Mouse (Mus musculus) CH12.LX (cell line): ENCODE data around the gene Apba1. TPM values are rescaled to one million over a fixed set of nuclear protein-coding genes. Genes with fewer than 3 reads are reported as not detected.

Source experiments
- DNase-seq: peaks from one replicate; pipeline ENCODE4 v3.0.0-alpha.2; 2013; ENCODE audit errors: extremely low read depth
- H3K27ac ChIP-seq: 2 replicates; pipeline ENCODE4 v1.5.1; 2012; ENCODE audit warnings: low read depth, mild to moderate bottlenecking, control low read depth, moderate library complexity; ENCODE audit not compliant: insufficient read depth
- H3K27me3 ChIP-seq: replicated peaks from 2 replicates; pipeline ENCODE3; 2012; ENCODE audit warnings: inconsistent platforms
- H3K36me3 ChIP-seq, 2 experiments: replicated peaks in 1 of 2; 2 replicates each; pipeline versions ENCODE3 to v1.6.1; 2012; ENCODE audit warnings: inconsistent platforms in 1 of 2, low read length in 1 of 2, mild to moderate bottlenecking in 1 of 2, mixed read lengths in 1 of 2, moderate library complexity in 1 of 2; ENCODE audit not compliant: control insufficient read depth in 1 of 2, insufficient read depth in 1 of 2
- H3K4me1 ChIP-seq, 2 experiments: 2 replicates each; pipeline ENCODE4 v1.6.1; 2012; ENCODE audit warnings: inconsistent platforms in 1 of 2, moderate library complexity in 1 of 2; ENCODE audit not compliant: insufficient read depth in 2 of 2, control insufficient read depth in 1 of 2
- H3K4me2 ChIP-seq: 2 replicates; pipeline ENCODE4 v1.6.1; 2012; ENCODE audit warnings: low read depth, mild to moderate bottlenecking, control low read depth; ENCODE audit not compliant: poor library complexity, insufficient read depth, severe bottlenecking
- H3K4me3 ChIP-seq, 3 experiments: fragments of 150-350 bp in 1 of 3; sonication (generic) in 1 of 3; replicated peaks in 1 of 3; 2 replicates each; pipeline versions ENCODE3 to v1.5.1; 2011 to 2012; ENCODE audit warnings: low read depth in 2 of 3, low read length in 2 of 3, mild to moderate bottlenecking in 2 of 3, moderate library complexity in 2 of 3, control low read depth in 1 of 3, improper control_type of control experiment in 1 of 3, inconsistent platforms in 1 of 3, mixed read lengths in 1 of 3; ENCODE audit not compliant: poor library complexity in 1 of 3
- H3K79me2 ChIP-seq: replicated peaks from 2 replicates; pipeline ENCODE4 v1.6.1; 2012; ENCODE audit warnings: mild to moderate bottlenecking, moderate library complexity; ENCODE audit not compliant: control insufficient read depth, poor library complexity, insufficient read depth, severe bottlenecking; ENCODE audit errors: extremely low read depth
- H3K9ac ChIP-seq: 2 replicates; pipeline ENCODE4 v1.6.1; 2012; ENCODE audit warnings: low read depth, mild to moderate bottlenecking, control low read depth, moderate library complexity; ENCODE audit not compliant: insufficient read depth
- H3K9me3 ChIP-seq: replicated peaks from 2 replicates; pipeline ENCODE3; 2012; ENCODE audit warnings: low read length, inconsistent platforms, mixed read lengths
- BHLHE40 ChIP-seq: IDR thresholded peaks from 2 replicates; pipeline ENCODE4 v1.6.1; 2011; ENCODE audit warnings: mild to moderate bottlenecking, low read depth, low read length, improper control_type of control experiment
- CHD1 ChIP-seq: IDR thresholded peaks from 2 replicates; pipeline ENCODE4 v1.6.1; 2012; ENCODE audit warnings: low read depth, low read length, improper control_type of control experiment, inconsistent platforms
- CHD2 ChIP-seq: IDR thresholded peaks from 2 replicates; pipeline ENCODE4 v1.6.1; 2011; ENCODE audit warnings: low read length, improper control_type of control experiment
- CTCF ChIP-seq, 2 experiments: IDR thresholded peaks in 1 of 2; conservative IDR thresholded peaks in 1 of 2; 2 replicates each; pipeline ENCODE4 v1.5.1; 2011 to 2012; ENCODE audit warnings: low read depth in 2 of 2, low read length in 2 of 2, improper control_type of control experiment in 1 of 2, inconsistent platforms in 1 of 2, mild to moderate bottlenecking in 1 of 2, moderate library complexity in 1 of 2
- E2F4 ChIP-seq: IDR thresholded peaks from 2 replicates; pipeline ENCODE4 v1.6.1; 2011; ENCODE audit warnings: low read depth, low read length, improper control_type of control experiment; ENCODE audit not compliant: insufficient replicate concordance
- ETS1 ChIP-seq: conservative IDR thresholded peaks from 2 replicates; pipeline ENCODE4 v1.6.1; 2012; ENCODE audit warnings: low read depth, mild to moderate bottlenecking, inconsistent platforms, low read length, improper control_type of control experiment, moderate library complexity
- HCFC1 ChIP-seq: IDR thresholded peaks from 2 replicates; pipeline ENCODE4 v1.6.1; 2012; ENCODE audit warnings: low read depth, mild to moderate bottlenecking, inconsistent platforms, low read length, improper control_type of control experiment
- JUN ChIP-seq: IDR thresholded peaks from 2 replicates; pipeline ENCODE4 v1.6.1; 2011; ENCODE audit warnings: low read depth, mild to moderate bottlenecking, low read length, improper control_type of control experiment, moderate library complexity; ENCODE audit not compliant: insufficient read depth
- JUND ChIP-seq: conservative IDR thresholded peaks from 2 replicates; pipeline ENCODE4 v1.6.1; 2011; ENCODE audit warnings: low read depth, low read length, improper control_type of control experiment
- MAFK ChIP-seq: IDR thresholded peaks from 2 replicates; pipeline ENCODE4 v1.6.1; 2011; ENCODE audit warnings: low read length, improper control_type of control experiment; ENCODE audit not compliant: insufficient replicate concordance
- MAX ChIP-seq: IDR thresholded peaks from 2 replicates; pipeline ENCODE4 v1.6.1; 2011; ENCODE audit warnings: low read length, improper control_type of control experiment
- MAZ ChIP-seq: IDR thresholded peaks from 2 replicates; pipeline ENCODE4 v1.6.1; 2012; ENCODE audit warnings: low read depth, mild to moderate bottlenecking, inconsistent platforms, low read length, improper control_type of control experiment, moderate library complexity
- MEF2A ChIP-seq: IDR thresholded peaks from 2 replicates; pipeline ENCODE4 v1.6.1; 2014; ENCODE audit warnings: low read depth, mild to moderate bottlenecking, inconsistent platforms, low read length, improper control_type of control experiment, borderline replicate concordance
- MYC ChIP-seq: IDR thresholded peaks from 2 replicates; pipeline ENCODE4 v1.6.1; 2011; ENCODE audit warnings: low read depth, mild to moderate bottlenecking, improper control_type of control experiment, low read length
- POLR2AphosphoS2 ChIP-seq: IDR thresholded peaks from 2 replicates; pipeline ENCODE4 v1.6.1; 2011; ENCODE audit warnings: low read depth, low read length, improper control_type of control experiment
- SIN3A ChIP-seq: IDR thresholded peaks from 2 replicates; pipeline ENCODE4 v1.6.1; 2012; ENCODE audit warnings: low read length, improper control_type of control experiment, inconsistent platforms
- SMC3 ChIP-seq: IDR thresholded peaks from 2 replicates; pipeline ENCODE4 v1.6.1; 2011; ENCODE audit warnings: low read depth, low read length, improper control_type of control experiment
- TBP ChIP-seq: conservative IDR thresholded peaks from 2 replicates; pipeline ENCODE4 v1.6.1; 2011; ENCODE audit warnings: low read depth, low read length, improper control_type of control experiment
- TCF12 ChIP-seq: IDR thresholded peaks from 2 replicates; pipeline ENCODE4 v1.6.1; 2014; ENCODE audit warnings: low read depth, mild to moderate bottlenecking, inconsistent platforms, low read length, improper control_type of control experiment
- ZC3H11A ChIP-seq: IDR thresholded peaks from 2 replicates; pipeline ENCODE4 v1.6.1; 2012; ENCODE audit warnings: low read depth, mild to moderate bottlenecking, inconsistent platforms, low read length, improper control_type of control experiment
- ZNF384 ChIP-seq: IDR thresholded peaks from 2 replicates; pipeline ENCODE4 v1.6.1; 2012; ENCODE audit warnings: low read depth, low read length, improper control_type of control experiment, inconsistent platforms
- dilution Hi-C: fragments of 300-500 bp; cut with MboI; formaldehyde crosslinking; loops from 2 replicates; pipeline ENCODE4 v1.14.3; 2020; ENCODE audit warnings: low sequenced_read_pairs; ENCODE audit not compliant: extremely low pct_unique_long_range_greater_than_20kb, extremely low pct_ligation_motif_present
- in situ Hi-C: fragments of 300-500 bp; cut with MboI; formaldehyde crosslinking; loops from 3 replicates; pipeline ENCODE4 v1.14.3; 2019; ENCODE audit warnings: low sequenced_read_pairs, low pct_ligation_motif_present, low pct_unique_long_range_greater_than_20kb, mixed read lengths
- polyA plus RNA-seq: library from polyadenylated mRNA; unstranded; fragments of >175 nt; gene quantifications from 2 replicates; pipeline ENCODE4 v1.2.1, GENCODE M21; 2012; ENCODE audit warnings: low read depth; ENCODE audit not compliant: insufficient read length
- total RNA-seq, 2 experiments: library from RNA; depleted of rRNA; stranded (reverse); fragments of 300-350 nt in 1 of 2; fragments of >200 nt in 1 of 2; gene quantifications; 2 replicates each; pipeline ENCODE4 v1.2.3; 2012 to 2014

Gene Apba1
- total and polyA plus RNA-seq, 3 experiments: 0.08 to 0.24 (median 0.09) TPM

DNA sequence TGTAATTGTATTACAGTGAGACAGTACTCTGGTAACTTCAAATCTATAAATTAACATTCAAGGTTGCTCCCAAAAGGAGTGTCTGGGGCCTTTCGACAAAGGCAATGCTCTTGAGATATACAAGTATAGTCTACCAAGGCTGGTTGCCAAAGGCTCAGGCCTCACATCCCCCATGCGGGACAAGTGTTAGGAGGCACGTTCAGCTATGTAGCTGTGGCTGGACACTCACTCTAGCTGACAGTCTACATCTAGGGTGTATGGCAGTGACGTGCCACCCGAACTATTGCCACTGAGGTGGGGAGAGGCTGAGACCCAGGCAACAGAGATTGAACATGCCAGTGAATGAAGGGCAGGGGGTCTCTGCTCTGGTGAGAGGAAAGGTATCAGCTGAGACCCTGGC lies 127.5 kb downstream of the Apba1 start:
- H3K9me3 ChIP-seq: no peaks in the 10 kb centered on the region
- DNase-seq: no peak
- no peaks in the 10 kb centered on the region for H3K79me2 ChIP-seq
- no peaks in the 10 kb centered on the region for H3K27me3 ChIP-seq
- TF ChIP-seq TCF12: no peak
- TF ChIP-seq ZC3H11A: no peak
- no peak for TF ChIP-seq E2F4
- TF ChIP-seq JUN: no peak
- no peak for TF ChIP-seq TBP
- no peak for TF ChIP-seq POLR2AphosphoS2
- TF ChIP-seq MAZ: no peak
- TF ChIP-seq MYC: no peak
- TF ChIP-seq MAX: no peak
- dilution Hi-C loops (no loop called here), in situ Hi-C loops (no loop called here)
- no peak overlapping the region for H3K4me3 ChIP-seq
- no peaks in the 10 kb centered on the region for H3K4me1 ChIP-seq
- no peaks in the 10 kb centered on the region for H3K36me3 ChIP-seq
- no peak overlapping the region for H3K4me2 ChIP-seq
- no peak overlapping the region for H3K9ac ChIP-seq
- H3K27ac ChIP-seq: no peak overlapping the region

DNA sequence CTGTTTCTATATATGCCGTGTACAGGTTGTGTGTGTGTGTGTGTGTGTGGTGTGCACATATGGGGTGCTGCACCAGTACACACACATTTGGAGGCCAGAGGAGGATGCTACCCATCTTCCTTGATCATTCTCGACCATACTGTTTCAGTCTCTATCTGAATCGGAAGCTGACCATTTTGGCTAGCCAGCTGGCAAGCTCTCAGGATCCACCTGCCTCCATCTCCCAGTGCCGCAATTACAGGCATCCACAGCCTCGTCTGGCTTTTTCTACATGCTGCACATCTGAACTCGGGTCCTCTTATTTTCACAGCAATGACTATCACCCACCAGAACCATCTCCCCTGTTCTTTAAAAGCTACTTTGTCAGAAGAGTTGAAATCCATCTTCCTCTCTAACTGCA lies 132.7 kb downstream of the Apba1 start:
- dilution Hi-C loops (no loop called here), in situ Hi-C loops (no loop called here)
- H3K27ac ChIP-seq: no peak overlapping the region
- TF ChIP-seq JUN (no peak), CHD1 (no peak), CHD2 (no peak), JUND (no peak), MEF2A (no peak), MAX (no peak), HCFC1 (no peak)
- H3K27me3 ChIP-seq: no peaks in the 10 kb centered on the region
- peaks cover 0 to under 1% of the 10 kb centered on the region in 2 experiments; a peak in 1 of 4 replicates for H3K4me1 ChIP-seq
- no peak overlapping the region for H3K4me2 ChIP-seq
- no peak overlapping the region for H3K9ac ChIP-seq
- DNase-seq: no peak
- H3K4me3 ChIP-seq: no peak overlapping the region
- peaks cover 0 to 3% of the 10 kb centered on the region in 2 experiments for H3K36me3 ChIP-seq
- H3K9me3 ChIP-seq: peaks cover 10% of the 10 kb centered on the region
- H3K79me2 ChIP-seq: no peaks in the 10 kb centered on the region

DNA sequence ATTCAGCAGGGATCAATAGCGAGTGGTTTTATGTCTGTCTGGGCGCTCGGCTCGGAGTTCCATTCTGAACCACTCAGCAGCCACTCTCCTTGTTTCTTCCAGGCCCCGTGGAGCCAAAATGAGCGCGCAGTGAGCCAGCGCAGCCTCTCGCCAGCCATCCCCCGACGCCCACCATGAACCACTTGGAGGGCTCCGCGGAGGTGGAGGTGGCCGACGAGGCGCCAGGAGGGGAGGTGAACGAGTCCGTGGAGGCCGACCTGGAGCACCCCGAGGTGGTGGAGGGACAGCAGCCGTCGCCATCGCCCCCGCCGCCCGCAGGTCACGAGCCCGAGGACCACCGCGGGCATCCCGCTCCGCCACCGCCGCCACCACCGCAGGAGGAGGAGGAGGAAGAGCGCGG lies 133.9 kb downstream of the Apba1 start:
- H3K4me3 ChIP-seq: no peak overlapping the region
- H3K36me3 ChIP-seq: peaks cover 0 to 3% of the 10 kb centered on the region in 2 experiments
- no peak for TF ChIP-seq SIN3A
- no peak for TF ChIP-seq BHLHE40
- no peak for TF ChIP-seq ZNF384
- no peak for TF ChIP-seq MAFK
- TF ChIP-seq CTCF (conservative IDR thresholded peaks at IDR 0.05 in 1 of 2, IDR thresholded peaks at IDR 0.05 in 1 of 2; ENCODE audit: low read depth in 2 of 2, low read length in 2 of 2): no peak
- no peak for TF ChIP-seq ETS1
- TF ChIP-seq MAZ: no peak
- TF ChIP-seq SMC3: no peak
- no peak for TF ChIP-seq MYC
- TF ChIP-seq JUN: no peak
- no peaks in the 10 kb centered on the region for H3K27me3 ChIP-seq
- H3K9me3 ChIP-seq: peaks cover 10% of the 10 kb centered on the region
- H3K79me2 ChIP-seq: no peaks in the 10 kb centered on the region
- H3K4me1 ChIP-seq: peaks cover 3 to 12% of the 10 kb centered on the region in 2 experiments; a peak in 2 of 4 replicates
- dilution Hi-C loops: no loop called here
- no peak for DNase-seq
- H3K9ac ChIP-seq: no peak overlapping the region
- no peak overlapping the region for H3K27ac ChIP-seq
- in situ Hi-C loops: no loop called here
- no peak overlapping the region for H3K4me2 ChIP-seq
